Mouse (Mus musculus): ENCODE measurements around the gene Sprr2k.
"Not testable (repeated sequence)": the region's sequence is repeated elsewhere in the genome, so short reads cannot be mapped to it uniquely, and the experiment has no call there.

Gene Sprr2k

DNA sequence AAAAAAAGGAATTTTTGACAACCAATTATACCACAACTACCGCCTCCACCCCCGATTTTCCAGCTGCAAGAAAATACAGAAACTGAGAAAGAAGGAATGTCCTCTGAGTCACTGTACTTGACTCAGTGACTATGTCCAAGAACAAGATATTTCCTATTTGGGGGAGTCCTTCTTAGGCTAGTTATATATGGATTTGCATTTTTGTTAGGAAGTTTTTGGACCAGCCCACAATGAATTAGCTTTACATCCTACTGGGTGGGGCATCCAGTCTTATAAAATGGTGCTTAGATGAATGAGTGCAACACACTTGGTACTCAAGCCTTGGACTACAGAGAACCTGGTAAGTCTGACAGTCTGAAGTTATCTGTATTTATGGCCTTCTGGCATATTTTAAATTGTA, at the start of gene Sprr2k:
TSS of gene Sprr2k (plus strand) at position 301 of the 400 bp plus-strand sequence.
- no peak for ATAC-seq (ENCODE audit: insufficient number of reproducible peaks, low FRiP score, low TSS enrichment)

DNA sequence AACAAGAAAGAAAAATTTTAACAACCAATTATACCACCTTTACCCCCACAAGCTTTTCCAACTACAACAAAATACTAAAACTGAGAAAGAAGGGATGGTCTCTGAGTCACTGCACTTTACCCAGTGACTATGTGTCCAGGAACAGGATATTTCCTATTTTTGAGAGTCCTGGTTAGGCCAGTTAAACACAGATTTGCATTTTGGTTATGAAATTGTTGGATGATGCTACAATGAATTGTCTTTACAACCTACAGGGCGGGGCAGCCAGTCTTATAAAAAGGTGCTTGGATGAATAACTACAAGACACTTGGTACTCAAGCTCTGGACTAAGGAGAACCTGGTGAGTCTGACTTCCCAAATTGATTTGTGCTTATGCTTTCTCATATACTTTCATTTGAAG, 47.0 kb upstream of the Sprr2k start, which contains the start of gene Sprr2h:
TSS of gene Sprr2h (plus strand) at position 301 of the 400 bp plus-strand sequence.
- no peak for ATAC-seq (ENCODE audit: insufficient number of reproducible peaks, low FRiP score, low TSS enrichment)

DNA sequence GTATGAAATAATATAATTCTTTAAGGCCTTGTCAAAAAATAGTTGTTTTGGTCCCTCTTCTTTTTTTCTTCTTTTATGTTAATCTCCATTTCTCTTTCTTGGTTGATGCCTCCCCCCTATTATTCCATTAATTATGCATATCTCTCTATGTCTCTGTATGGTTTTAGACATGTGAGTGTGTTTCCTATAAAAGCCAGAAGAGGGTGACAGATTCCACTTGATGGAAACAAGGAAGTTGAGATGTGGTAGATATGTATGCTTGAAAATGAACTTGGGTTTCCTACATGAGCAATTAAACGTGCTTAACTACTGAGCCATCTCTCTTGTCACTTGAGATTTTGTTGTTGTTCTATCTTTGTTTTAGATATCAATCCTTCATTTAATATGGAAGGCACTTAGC, 38.1 kb upstream of the Sprr2k start:
- ATAC-seq (ENCODE audit: insufficient number of reproducible peaks, low FRiP score, low TSS enrichment), result no peak

DNA sequence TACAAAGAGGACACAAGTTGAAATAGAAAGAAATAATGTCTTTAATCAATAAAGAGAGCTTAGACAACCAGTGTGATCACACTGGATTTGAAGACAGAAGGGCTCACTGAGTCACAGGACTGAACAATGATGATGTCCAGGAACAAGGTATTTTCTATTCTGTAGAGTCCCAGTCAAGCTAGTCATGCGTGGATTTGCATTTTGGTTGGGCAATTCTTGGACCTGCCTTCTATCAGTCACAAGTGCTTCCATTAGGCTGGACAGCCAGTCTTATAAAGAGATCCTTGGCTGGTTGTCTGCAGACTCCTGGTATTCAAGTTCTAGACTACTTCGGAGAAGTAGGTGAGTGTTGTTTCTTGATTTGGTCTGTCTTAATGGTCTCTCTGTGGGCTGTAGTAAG, 24.7 kb upstream of the Sprr2k start, which contains the start of gene Sprr2i:
TSS of gene Sprr2i (plus strand) at position 301 of the 400 bp plus-strand sequence.
- no peak for ATAC-seq (ENCODE audit: insufficient number of reproducible peaks, low FRiP score, low TSS enrichment)

DNA sequence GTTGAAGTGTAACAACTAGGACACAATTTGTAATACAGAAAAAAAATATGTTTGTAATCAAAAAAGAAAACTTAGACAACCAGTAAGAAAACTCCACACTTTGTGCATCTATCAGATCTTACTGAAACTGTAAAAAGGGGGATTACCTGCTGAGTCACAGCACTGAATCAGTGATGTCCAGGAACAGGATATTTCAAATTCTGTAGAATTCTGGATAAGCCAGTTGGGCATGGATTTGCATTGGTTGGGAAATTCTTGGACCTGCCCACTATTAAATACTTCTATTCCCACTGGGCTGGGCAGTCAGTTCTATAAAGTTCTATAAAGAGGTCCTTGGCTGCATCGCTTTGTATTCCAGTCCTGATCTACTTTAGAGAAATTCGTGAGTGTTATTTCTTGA, 14.6 kb upstream of the Sprr2k start, which contains the start of gene Sprr2j-ps:
TSS of gene Sprr2j-ps (plus strand) at position 301 of the 400 bp plus-strand sequence.
- ATAC-seq (ENCODE audit: insufficient number of reproducible peaks, low FRiP score, low TSS enrichment), result no peak

DNA sequence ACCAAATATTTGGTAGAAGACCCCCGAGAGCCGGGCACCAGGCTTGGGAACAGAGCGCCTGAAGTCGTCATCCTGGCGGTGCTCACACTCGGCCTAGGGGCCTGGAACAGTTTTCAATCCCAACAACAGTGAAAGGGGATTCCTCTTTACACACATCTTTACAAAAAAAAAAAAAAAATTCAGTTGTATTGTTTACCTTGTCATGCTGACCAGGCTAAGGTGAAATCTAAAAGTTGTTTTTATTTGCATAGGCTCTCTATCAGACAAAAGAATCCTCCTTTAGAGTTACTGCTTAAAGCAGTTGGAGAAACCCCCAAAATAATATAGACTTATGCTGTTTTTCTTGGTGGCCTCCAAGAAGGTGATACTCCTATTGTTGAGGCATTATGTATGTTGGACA, 3.1 kb upstream of the Sprr2k start, which contains the start of gene Gm9774:
TSS of gene Gm9774 (minus strand) at position 101 of the 400 bp plus-strand sequence.
- ATAC-seq (ENCODE audit: insufficient number of reproducible peaks, low FRiP score, low TSS enrichment), result no peak

DNA sequence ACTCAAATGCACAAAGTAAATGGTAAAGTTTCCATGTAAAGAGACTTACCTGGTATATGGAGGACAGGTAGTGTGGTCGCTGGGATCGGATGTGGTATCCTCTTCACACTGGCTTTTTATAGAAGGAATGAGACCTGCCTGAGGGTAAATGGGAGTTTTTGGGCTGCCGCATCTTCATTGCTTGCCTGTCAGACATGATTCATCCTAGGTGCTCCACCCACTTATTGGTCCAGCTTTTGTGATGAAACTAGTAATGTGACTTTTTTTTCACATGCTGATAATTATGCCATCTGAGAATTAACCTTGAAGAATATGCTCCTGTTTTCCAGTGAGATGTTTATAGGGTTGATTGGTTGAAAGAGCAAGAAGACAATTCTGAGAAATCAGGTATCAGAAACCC, 6.3 kb downstream of the Sprr2k start, which contains the start of gene Sprr1b:
TSS of gene Sprr1b (minus strand) at position 101 of the 400 bp plus-strand sequence.
- ATAC-seq (ENCODE audit: insufficient number of reproducible peaks, low FRiP score, low TSS enrichment), result no peak

DNA sequence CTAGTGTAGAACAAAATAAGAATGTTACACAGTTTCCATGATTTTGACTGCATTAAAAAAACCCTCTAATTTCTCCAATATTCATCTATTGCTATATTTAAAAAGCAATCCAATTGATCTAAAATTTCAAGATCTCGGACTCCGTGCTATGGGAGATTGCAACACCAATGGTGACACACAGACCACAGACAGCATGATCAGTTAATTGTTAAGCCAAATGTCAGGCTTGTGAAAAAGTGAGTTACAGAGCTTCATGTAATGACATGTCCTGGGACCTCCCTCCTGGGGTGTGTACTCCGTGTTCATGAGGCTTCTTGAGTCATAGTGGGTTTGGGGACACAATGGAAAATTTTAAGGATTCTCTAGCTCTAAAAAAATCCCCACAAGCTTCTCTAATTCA, 7.8 kb downstream of the Sprr2k start:
- no peak for ATAC-seq (ENCODE audit: insufficient number of reproducible peaks, low FRiP score, low TSS enrichment)

DNA sequence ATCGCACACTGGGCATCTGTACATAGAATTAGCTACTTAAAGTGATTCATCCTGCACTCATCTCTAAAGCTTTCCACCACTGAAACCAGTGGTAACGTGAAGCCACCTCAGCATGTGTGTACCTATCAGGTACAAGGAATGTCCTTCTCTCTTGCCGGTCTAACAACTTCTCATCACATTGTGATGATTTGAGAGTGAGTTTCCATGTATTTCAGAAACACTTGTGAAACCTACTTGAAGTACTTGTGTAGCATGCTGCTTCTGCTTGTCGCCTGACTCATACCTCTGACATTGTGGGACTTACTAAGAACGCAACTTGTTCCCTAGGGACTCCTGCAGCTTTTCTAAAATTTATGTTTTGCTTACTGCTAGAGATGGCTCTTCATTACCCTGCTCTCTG, 22.8 kb downstream of the Sprr2k start:
- ATAC-seq (ENCODE audit: insufficient number of reproducible peaks, low FRiP score, low TSS enrichment), result no peak

DNA sequence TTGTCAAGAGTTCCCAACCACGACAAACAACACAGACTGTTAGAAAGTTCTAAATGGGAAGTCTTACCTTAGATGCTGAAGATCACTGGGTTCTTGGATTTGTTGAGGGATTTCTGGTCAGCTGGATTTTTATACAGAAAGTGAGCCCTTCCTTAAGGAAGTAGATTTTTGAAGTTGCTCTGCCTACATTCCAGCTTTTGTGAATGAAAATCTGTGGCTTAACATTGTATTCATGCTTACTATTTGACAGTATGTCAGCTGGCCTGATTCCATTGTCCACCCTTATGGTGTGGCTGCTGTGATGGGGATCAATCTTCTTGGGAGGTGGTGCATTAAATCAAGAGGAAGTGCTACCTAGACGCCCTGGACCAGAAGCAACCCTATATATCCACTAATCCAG, 26.2 kb downstream of the Sprr2k start, which contains the start of gene Sprr3:
TSS of gene Sprr3 (minus strand) at position 101 of the 400 bp plus-strand sequence.
- no peak for ATAC-seq (ENCODE audit: insufficient number of reproducible peaks, low FRiP score, low TSS enrichment)

DNA sequence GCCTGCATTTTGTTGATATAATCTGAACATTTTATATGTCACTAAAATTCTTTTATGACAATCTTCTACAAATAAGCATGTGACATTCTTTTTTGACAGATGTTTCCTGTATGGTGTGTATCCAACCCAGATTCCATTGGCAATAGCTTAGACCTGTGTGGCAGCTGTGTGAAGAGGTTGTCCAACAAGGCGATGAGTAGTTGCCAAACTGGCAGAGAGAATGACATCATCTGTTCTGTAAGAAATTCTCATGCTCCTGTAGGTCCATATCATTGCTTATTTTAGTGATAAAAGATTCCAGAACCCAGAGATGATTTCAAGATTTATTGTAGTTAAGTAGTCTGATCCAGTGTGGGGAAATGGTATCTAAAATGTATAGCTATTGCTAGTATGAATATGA, 34.2 kb downstream of the Sprr2k start:
- no peak for ATAC-seq (ENCODE audit: insufficient number of reproducible peaks, low FRiP score, low TSS enrichment)

DNA sequence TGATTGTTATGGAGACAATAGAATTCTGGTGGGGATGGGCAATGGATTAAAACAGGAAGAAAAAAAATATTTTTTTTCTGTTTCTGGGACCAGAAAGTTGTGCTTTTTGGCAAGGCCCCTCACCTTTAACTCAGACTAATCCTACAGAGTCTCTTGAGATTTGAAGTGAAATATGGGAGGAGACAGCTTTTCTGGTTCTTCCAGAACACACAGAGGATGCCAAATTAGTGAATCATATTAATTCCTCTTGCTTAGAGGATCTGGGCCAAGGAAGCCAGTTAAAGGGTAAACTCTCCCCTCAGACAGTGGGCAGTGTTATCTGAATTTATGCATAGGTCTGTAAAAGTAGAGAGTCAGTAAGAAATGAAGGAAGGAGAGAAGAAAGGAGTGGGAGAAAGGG, 35.0 kb downstream of the Sprr2k start:
- ATAC-seq (ENCODE audit: insufficient number of reproducible peaks, low FRiP score, low TSS enrichment), result no peak

DNA sequence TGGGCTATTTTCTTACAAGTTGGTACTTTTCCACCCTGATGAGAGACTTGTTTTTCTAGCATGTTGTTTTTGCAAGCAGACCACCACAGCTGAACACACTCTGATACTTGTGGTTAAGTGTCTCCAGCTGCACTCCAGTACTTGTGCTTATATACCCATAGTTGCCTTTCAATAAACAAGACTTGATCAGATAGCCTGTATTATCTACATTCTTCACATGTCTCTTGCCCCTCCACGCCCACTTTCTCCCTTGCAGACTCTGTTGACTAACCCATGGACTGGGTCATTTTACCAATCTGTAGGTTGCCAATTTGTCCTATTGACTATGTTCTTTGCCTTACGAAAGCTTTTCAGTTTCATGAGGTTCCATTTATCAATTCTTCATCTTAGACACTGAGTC, 37.7 kb downstream of the Sprr2k start:
- no peak for ATAC-seq (ENCODE audit: insufficient number of reproducible peaks, low FRiP score, low TSS enrichment)

DNA sequence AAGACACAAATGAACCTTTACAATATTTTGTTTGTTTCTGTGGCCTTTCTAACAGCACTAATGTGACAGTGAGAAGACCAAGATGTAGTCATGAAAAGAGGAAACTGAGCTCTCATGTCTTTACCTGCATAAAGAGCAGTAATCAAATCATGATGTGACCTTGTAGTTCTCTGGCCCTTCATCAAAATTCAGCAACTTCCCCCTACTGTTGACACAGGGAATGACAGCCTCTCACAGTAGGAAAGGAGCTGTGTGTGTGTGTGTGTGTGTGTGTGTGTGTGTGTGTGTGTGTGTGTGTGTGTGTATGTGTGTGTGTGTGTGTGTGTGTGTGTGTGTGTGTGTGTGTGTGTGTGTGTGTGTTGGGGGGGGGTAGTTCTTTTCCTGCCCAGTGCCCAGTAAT, 48.9 kb downstream of the Sprr2k start:
- ATAC-seq (ENCODE audit: insufficient number of reproducible peaks, low FRiP score, low TSS enrichment), result not testable (repeated sequence)
